Mouse (Mus musculus) kidney, adult 2 months (tissue): ENCODE data around the gene Gnb1l.

Experiments
- CTCF ChIP-seq: fragments of 200-500 bp; conservative IDR thresholded peaks from 2 replicates; pipeline ENCODE4 v1.5.1; 2011; ENCODE audit warnings: low read depth, mild to moderate bottlenecking, control low read depth, low read length, moderate library complexity, mixed read lengths; ENCODE audit not compliant: insufficient read depth, insufficient read length
- POLR2A ChIP-seq: fragments of 200-500 bp; IDR thresholded peaks from one replicate; pipeline ENCODE4 v1.6.1; 2011; ENCODE audit warnings: low read depth, low read length, control low read depth

- no peak for TF ChIP-seq CTCF
- TF ChIP-seq POLR2A, result peak; percentile 80
These were observed at the start of gene Gnb1l, which contains the start of gene Rtl10 for GRCm38 (mm10) chr16:18498558-18498990.
